Mouse (Mus musculus): ENCODE results near the gene Tmem223.

The Tmem223 gene

GRCm38 (mm10) chr19:8747368-8747767, 23.4 kb upstream of the Tmem223 start:
- DNase-seq: peak in 1 of 2 experiments; percentile 24

GRCm38 (mm10) chr19:8755652-8756051, 15.1 kb upstream of the Tmem223 start:
- DNase-seq: no peak

- DNase-seq: peak; percentile 93 to 98
These were observed 14.0 kb upstream of the Tmem223 start, which contains the start of gene Nxf1 for GRCm38 (mm10) chr19:8756635-8757387. Nxf1 (plus strand) TSS chr19:8757073.

GRCm38 (mm10) chr19:8757471-8757998, 13.3 kb upstream of the Tmem223 start:
- no peak for DNase-seq

DNA sequence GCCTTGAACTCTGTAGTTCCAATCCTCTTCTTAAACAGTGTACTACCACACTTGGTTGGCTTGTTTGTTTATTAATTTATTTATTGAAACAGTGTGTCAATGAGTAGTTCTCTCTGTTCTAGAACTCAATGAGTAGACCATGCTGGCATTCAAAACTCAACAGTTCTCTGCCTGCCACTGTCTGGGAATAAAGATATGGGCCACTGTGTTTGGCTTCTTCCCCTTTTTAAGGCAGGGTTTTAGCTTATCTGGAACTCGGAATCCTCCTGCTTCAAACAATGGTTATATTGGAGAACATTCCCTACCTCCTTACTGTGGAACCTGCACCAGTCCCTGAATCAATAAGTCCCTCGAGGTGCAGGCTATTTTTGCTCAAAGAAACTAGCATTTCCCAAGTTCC, 11.9 kb upstream of the Tmem223 start:
- no peak for DNase-seq

GRCm38 (mm10) chr19:8760757-8761156, 10.0 kb upstream of the Tmem223 start:
- DNase-seq: peak in 1 of 2 experiments; percentile 30

- DNase-seq: no peak
These were observed 7.5 kb upstream of the Tmem223 start for GRCm38 (mm10) chr19:8763276-8763675.

- DNase-seq: no peak
These were observed 5.2 kb upstream of the Tmem223 start for GRCm38 (mm10) chr19:8765562-8765961.

GRCm38 (mm10) chr19:8772996-8773395, 2.2 kb downstream of the Tmem223 start:
- no peak for DNase-seq

GRCm38 (mm10) chr19:8773409-8773808, 2.6 kb downstream of the Tmem223 start:
- DNase-seq: no peak

DNA sequence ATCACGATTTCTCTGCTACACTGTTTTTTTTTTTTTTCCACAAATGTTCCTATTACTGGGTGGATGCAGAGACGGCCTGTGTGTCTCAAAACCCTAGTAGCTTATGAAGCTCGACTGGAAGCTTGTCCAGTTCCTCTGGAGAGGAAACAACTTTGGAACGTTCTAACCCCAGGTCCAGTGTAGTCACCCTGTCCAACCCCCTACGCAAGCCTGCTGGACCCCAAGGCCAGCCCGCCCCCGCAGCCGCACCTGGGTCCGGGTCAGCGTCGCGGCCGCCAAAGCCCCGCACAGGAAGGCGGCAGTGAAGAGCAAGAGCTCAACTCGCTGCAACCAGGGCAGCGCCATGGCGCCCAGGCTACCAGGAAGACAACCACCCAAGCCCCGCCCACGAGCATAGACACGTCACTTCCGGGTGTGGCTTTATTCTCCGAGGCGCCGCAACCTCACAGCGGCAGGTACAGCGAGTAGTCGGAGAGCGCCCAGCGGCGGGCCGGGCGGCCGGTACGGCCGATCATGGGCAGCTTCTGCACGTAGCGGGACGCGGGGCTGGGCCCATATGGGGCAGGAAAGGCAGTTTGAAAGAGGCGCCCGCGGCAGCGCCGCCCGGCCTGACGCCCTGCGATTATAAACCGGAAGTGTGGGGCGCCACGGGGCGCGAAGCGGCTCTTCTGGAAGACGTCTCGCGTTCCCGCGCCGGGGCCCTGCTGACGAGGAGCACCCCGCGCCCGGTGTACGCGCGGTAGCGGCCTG, 3.5 kb downstream of the Tmem223 start, which contains the start of gene Tmem179b:
Tmem179b (minus strand) TSS at position 382 of the 750 bp plus-strand sequence.
- peak; percentile 96 to 98 for DNase-seq

- no peak for DNase-seq
These were observed 4.2 kb downstream of the Tmem223 start for GRCm38 (mm10) chr19:8774951-8775421.

GRCm38 (mm10) chr19:8786008-8786781, 15.4 kb downstream of the Tmem223 start, which contains the start of gene Taf6l:
Taf6l (minus strand) TSS chr19:8786417.
- peak; percentile 96 to 98 for DNase-seq

GRCm38 (mm10) chr19:8788521-8788920, 17.7 kb downstream of the Tmem223 start:
- no peak for DNase-seq

- no peak for DNase-seq
These were observed 18.4 kb downstream of the Tmem223 start for GRCm38 (mm10) chr19:8789171-8789570.

DNA sequence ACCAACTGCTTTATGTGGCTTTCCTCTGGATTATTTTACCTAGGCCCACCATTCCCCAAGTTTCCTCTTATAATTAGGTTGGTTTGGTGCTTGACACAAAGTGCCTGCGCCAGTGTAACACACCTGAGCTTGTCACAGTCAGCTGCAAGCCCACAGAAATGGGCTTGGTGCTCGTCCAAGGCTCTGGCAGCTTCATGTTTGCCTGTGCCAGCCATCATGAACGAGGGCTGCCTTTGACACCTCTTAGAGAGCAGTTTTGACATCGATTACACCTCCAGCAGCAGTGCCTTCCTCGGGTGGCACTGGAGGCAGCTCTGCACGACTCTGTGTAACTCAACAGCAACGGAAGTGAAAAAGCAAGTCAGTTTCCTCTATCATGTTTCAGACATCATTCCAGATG, 19.4 kb downstream of the Tmem223 start:
- DNase-seq: no peak

- peak; percentile 95 for DNase-seq
These were observed 27.6 kb downstream of the Tmem223 start, which contains the start of gene Polr2g for GRCm38 (mm10) chr19:8798264-8798946. Polr2g (minus strand) TSS chr19:8798577.

- DNase-seq: no peak
These were observed 28.1 kb downstream of the Tmem223 start for GRCm38 (mm10) chr19:8798947-8799315.

DNA sequence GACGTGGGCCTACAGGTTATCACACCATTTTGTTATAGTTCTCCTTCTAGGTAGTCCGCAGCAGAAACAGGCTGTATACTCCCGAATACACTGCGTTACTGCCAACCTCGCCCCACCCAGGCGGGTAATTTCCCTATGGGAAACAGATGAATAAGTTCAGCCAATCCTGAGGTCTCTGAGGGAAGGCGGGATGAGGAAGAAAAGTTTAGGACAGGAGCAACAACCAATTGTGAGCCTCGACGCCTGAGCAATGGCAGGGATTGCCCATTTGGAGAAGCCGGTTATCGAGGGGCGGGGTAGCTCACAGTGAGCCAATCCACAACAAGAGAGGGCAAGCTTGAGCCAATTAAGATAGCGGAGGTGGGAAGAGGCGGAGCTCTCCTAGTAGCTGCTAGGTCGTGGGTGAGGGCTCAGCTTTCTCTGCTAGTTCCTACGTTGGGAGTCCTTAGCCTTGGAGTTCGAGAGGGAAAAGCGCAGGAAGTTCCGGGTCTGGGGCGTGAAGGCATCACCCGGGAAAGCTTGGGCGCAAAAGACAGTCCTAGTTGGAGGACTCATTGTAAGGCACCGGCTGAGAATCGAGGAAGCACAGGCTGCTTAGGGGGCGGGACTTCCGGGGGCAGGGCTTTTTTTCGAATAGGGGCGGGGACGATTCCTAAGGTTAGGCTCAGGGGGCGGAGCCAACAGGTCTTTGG, 31.5 kb downstream of the Tmem223 start, which contains the start of gene Zbtb3:
Zbtb3 (plus strand) TSS at position 426 of the 692 bp plus-strand sequence.
- DNase-seq: peak; percentile 94 to 99

DNA sequence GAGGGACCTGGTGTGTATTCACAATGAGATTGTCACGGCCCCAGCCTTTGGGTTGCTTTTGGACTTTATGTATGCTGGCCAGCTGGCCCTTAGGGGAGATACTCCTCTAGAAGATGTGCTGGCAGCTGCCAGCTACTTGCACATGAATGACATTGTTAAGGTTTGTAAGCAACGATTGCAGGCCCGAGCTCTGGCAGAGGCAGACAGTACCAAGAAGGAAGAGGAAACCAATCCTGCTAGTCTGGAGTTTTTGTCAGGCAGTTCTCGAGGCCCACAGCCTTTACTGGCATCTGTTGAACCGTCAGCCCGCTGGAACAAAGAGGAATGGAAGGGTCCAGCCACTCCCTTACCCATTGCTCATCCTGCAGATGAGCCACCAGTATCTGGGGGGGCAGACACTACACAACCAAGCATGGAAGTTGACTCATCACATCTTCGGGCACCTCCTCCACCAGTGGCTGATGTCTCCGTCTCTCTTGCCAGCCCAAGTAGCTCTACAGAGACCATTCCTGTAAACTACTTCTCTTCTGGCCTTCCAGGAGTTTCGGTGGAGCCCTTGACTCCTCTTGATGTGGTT, 32.5 kb downstream of the Tmem223 start:
- no peak for DNase-seq
